16 mouse cellular contexts compared by ENCODE assay signal in the genomic region with DNA sequence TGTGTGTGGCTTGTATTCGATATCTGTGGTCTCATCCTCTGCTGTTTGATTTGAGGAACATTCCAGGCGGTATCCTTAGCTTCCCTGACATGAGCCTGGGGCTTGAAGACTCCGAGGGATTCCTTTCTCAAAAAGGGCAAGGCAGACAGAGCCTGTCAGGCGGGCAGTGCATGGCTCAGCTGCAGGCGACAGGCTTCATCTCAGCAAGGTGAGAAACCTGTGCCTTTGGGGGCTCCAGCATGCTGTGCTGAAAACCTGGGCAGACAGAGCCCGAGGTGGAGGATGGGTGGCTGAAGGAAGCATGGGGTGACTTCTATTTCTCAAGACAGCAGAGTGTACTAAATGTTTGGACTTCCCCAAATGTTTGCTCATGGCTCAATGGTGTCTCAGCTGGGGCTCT.
"Had no signal": no experiment of that assay in that cellular context is flagged by ENCODE, and none has a peak within 500 bp of the region (broad histone marks: within the 10 kb centered on the region; RNA-seq: fewer than 3 reads in every experiment).

No protein-coding gene starts in this region.

- H3K27ac ChIP-seq: kidney, embryonic 15.5 days; limb, embryonic 12.5 days; liver, embryonic 13.5 days; lung, embryonic 15.5 days; macrophage; neural tube, embryonic 13.5 days; stomach, embryonic 15.5 days had no signal

- H3K9ac ChIP-seq: kidney, embryonic 15.5 days; limb, embryonic 12.5 days; liver, embryonic 13.5 days; liver, postnatal 0 days; lung, embryonic 15.5 days; neural tube, embryonic 13.5 days; stomach, embryonic 15.5 days had no signal

- H3K9me3 ChIP-seq: kidney, embryonic 15.5 days; limb, embryonic 12.5 days; liver, embryonic 13.5 days; lung, embryonic 15.5 days; neural tube, embryonic 13.5 days; stomach, embryonic 15.5 days had no signal

- DNase-seq: kidney, adult 18-20 months; kidney, postnatal 14 days; liver; liver, embryonic 13.5 days; liver, postnatal 0 days; lung, postnatal 14 days; retina, postnatal 1 day; right cerebral cortex, postnatal 14 days; thymus, adult 2 months; thymus, postnatal 25 days had no signal

- H3K4me2 ChIP-seq: kidney, embryonic 15.5 days; limb, embryonic 12.5 days; liver, embryonic 13.5 days; lung, embryonic 15.5 days; neural tube, embryonic 13.5 days; stomach, embryonic 15.5 days had no signal

- H3K27me3 ChIP-seq: limb, embryonic 12.5 days; liver, embryonic 13.5 days; lung, embryonic 15.5 days; neural tube, embryonic 13.5 days; stomach, embryonic 15.5 days had no signal

- H3K4me1 ChIP-seq: kidney, embryonic 15.5 days; lung, embryonic 15.5 days; neural tube, embryonic 13.5 days; stomach, embryonic 15.5 days had no signal

- H3K4me3 ChIP-seq: kidney, embryonic 15.5 days; limb, embryonic 12.5 days; liver, embryonic 13.5 days; lung, embryonic 15.5 days; neural tube, embryonic 13.5 days; stomach, embryonic 15.5 days had no signal

- H3K36me3 ChIP-seq: kidney, embryonic 15.5 days; limb, embryonic 12.5 days; liver, embryonic 13.5 days; lung, embryonic 15.5 days; neural tube, embryonic 13.5 days; stomach, embryonic 15.5 days had no signal

- ATAC-seq: liver, postnatal 0 days had no signal
